Mouse (Mus musculus) liver, postnatal 0 days (tissue): Measurements from ENCODE around the gene Olfr1126. TPM values are rescaled to one million over a fixed set of nuclear protein-coding genes. Genes with fewer than 3 reads are reported as not detected.

Experiments used
- ATAC-seq: fragments of 200-750 bp; cut with Nextera tagmentation; 2 replicates; pipeline ENCODE4 v1.8.0; 2017; ENCODE audit warnings: mild to moderate bottlenecking, moderate library complexity
- DNase-seq: peaks from one replicate; pipeline ENCODE4 v3.0.0-alpha.2; 2016
- H3K27ac ChIP-seq: fragments of 300-500 bp; sonication (generic); 2 replicates; pipeline ENCODE4 v1.5.1; 2014; ENCODE audit warnings: antibody characterized with exemption, moderate library complexity, mild to moderate bottlenecking, low read depth
- H3K27me3 ChIP-seq: fragments of 300-500 bp; sonication (generic); 2 replicates; pipeline ENCODE4 v1.6.1; 2014; ENCODE audit warnings: low read length, control low read depth, mixed read lengths; ENCODE audit not compliant: insufficient read depth
- H3K36me3 ChIP-seq: fragments of 300-500 bp; sonication (generic); replicated peaks from 2 replicates; pipeline ENCODE4 v1.6.1; 2014; ENCODE audit warnings: mild to moderate bottlenecking, control low read depth, low read length, moderate library complexity, mixed read lengths; ENCODE audit not compliant: insufficient read depth
- H3K4me1 ChIP-seq: fragments of 300-500 bp; sonication (generic); 2 replicates; pipeline ENCODE4 v1.6.1; 2014; ENCODE audit warnings: antibody characterized with exemption, mild to moderate bottlenecking, control low read depth; ENCODE audit not compliant: insufficient read depth
- H3K4me2 ChIP-seq: fragments of 300-500 bp; sonication (generic); 2 replicates; pipeline ENCODE4 v1.6.1; 2014; ENCODE audit warnings: low read depth, mild to moderate bottlenecking, low read length, moderate library complexity, mixed read lengths
- H3K4me3 ChIP-seq: fragments of 300-500 bp; sonication (generic); 2 replicates; pipeline ENCODE4 v1.5.1; 2014; ENCODE audit warnings: low read depth, low read length
- H3K9ac ChIP-seq: fragments of 300-500 bp; sonication (generic); replicated peaks from 2 replicates; pipeline ENCODE4 v1.6.1; 2014; ENCODE audit warnings: mild to moderate bottlenecking, moderate library complexity
- H3K9me3 ChIP-seq: fragments of 300-500 bp; sonication (generic); 2 replicates; pipeline ENCODE4 v1.6.1; 2016; ENCODE audit warnings: mild to moderate bottlenecking, control low read depth, low read length, mixed read lengths
- CTCF ChIP-seq: sonication (generic); IDR thresholded peaks from 2 replicates; pipeline ENCODE4 v1.5.1; 2016; ENCODE audit warnings: antibody characterized with exemption, low read depth
- EP300 ChIP-seq: IDR thresholded peaks from 2 replicates; pipeline ENCODE4 v1.6.1; 2016; ENCODE audit warnings: antibody characterized with exemption, low read depth, mild to moderate bottlenecking
- WGBS: fragments of 180-500 bp; shearing (Covaris S2); extraction: QIAGEN DNeasy Blood & Tissue Kit; methylation state at CpG from one replicate; pipeline ENCODE4 v1.1.7; 2014; ENCODE audit not compliant: insufficient replicate concordance; 5-methylcytosine and 5-hydroxymethylcytosine counted together
- polyA plus RNA-seq: library from polyadenylated mRNA; unstranded; fragments of >200 nt; fragmentation: Nextera tagmentation; extraction: Ambion mirVana; gene quantifications from 2 replicates; pipeline ENCODE4 v1.2.1, GENCODE M21; 2015

Olfr1126 gene
- polyA plus RNA-seq: not detected in 2 replicates

DNA sequence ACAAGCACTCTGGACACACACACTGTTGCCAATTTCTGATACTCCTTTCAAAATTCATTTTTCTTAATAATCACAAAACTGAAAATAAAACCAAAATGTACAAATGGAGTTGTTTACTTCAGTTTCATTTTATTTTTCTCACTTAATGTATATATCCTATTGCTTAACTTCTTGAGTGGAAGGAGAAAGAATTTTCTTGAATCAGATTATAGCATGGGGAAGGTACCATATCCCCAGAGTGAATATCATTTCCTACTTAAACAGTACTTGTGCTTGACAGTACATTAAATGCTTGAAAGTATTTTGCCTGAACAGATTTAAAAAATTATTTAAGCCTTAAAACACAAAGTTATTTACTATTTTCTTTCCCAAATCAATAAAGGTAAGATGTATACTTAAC lies at the start of gene Olfr1126:
Olfr1126 (plus strand) TSS at position 301 of the 400 bp plus-strand sequence.
- H3K27me3 ChIP-seq: no peaks in the 10 kb centered on the region
- no peak for TF ChIP-seq CTCF
- no peak for TF ChIP-seq EP300
- no peaks in the 10 kb centered on the region for H3K36me3 ChIP-seq
- H3K4me1 ChIP-seq: no peaks in the 10 kb centered on the region
- no peak for ATAC-seq
- no peak within 1 kb of the TSS for H3K9ac ChIP-seq
- no peak within 1 kb of the TSS for H3K4me3 ChIP-seq
- H3K27ac ChIP-seq: no peak within 1 kb of the TSS
- no peaks in the 10 kb centered on the region for H3K9me3 ChIP-seq
- DNase-seq: no peak
- no peak within 1 kb of the TSS for H3K4me2 ChIP-seq

DNA sequence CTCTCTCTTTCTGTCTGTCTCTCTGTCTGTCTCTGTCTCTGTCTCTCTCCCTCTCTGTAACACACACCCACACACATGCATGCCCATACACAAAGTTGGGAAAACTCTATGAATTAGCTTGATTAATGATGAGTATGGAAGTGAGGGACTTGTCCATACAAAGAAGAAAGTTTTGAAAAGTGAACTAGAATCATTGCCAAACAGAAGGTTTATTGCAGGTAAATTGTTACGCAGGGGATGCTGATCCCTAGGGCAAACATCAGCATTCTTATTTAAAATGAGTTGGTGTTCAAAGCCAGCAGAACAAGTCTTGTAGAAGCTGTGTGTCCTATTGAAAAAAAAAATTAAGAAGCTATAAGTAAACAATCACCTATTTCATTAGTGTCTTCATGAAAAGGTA lies 37.4 kb upstream of the Olfr1126 start, which contains the start of gene Olfr1123:
Olfr1123 (plus strand) TSS at position 301 of the 400 bp plus-strand sequence.
- ATAC-seq (no peak), DNase-seq (no peak)
- Histone ChIP-seq H3K4me2 (no peak within 1 kb of the TSS), H3K36me3 (no peaks in the 10 kb centered on the region), H3K4me3 (no peak within 1 kb of the TSS), H3K4me1 (no peaks in the 10 kb centered on the region), H3K27ac (no peak within 1 kb of the TSS), H3K9me3 (no peaks in the 10 kb centered on the region), H3K9ac (no peak within 1 kb of the TSS), H3K27me3 (no peaks in the 10 kb centered on the region)
- TF ChIP-seq EP300 (no peak), CTCF (no peak)
- 89% methylated on average over 1 of the region's 1 CpGs for WGBS

DNA sequence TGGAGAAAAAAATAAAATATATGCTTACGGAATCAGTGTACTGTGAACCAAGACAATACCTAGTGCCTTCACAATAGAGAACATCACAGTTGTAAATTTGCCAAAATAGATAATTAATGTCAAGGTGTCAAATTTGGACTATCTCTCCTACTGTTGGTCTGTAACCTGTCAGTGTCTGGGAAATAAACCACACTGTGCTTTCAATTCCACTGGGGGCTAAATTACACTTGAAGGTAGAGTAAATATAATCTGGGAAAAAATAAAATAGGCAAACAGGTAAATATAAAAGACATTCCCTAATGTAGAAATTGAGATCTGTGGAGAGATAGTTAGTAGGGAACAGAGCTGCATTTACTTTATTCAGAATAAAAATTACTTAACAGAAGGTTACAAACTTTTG lies 23.8 kb upstream of the Olfr1126 start, which contains the start of gene Olfr1124:
Olfr1124 (plus strand) TSS at position 301 of the 400 bp plus-strand sequence.
- H3K36me3 ChIP-seq: no peaks in the 10 kb centered on the region
- H3K4me2 ChIP-seq: no peak within 1 kb of the TSS
- H3K9ac ChIP-seq: no peak within 1 kb of the TSS
- no peak for ATAC-seq
- H3K27me3 ChIP-seq: no peaks in the 10 kb centered on the region
- H3K4me1 ChIP-seq: no peaks in the 10 kb centered on the region
- no peak within 1 kb of the TSS for H3K27ac ChIP-seq
- no peaks in the 10 kb centered on the region for H3K9me3 ChIP-seq
- TF ChIP-seq CTCF: no peak
- no peak for TF ChIP-seq EP300
- DNase-seq: no peak
- 83% methylated on average over 1 of the region's 1 CpGs for WGBS
- no peak within 1 kb of the TSS for H3K4me3 ChIP-seq

DNA sequence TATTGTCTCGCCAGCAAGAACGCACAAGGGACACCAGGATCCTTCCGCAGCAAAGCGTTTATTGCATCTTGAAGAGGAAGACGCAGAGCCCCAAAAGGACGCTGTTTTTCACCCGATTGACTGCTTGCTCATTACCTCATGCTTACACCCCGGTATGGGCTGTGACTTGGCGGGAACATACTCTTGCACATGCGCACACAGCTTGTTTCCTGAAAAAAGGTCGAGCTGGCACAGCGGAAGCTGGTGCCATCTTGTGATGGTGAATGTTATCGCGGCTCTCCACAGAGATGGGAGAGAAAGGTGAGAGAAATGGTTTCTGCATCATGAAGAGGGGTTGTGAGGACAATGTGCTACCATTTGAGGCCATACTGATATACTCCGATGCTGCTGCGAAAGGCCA lies 16.0 kb upstream of the Olfr1126 start:
- TF ChIP-seq EP300 (no peak), CTCF (no peak)
- 78% methylated on average over 16 of the region's 16 CpGs for WGBS

DNA sequence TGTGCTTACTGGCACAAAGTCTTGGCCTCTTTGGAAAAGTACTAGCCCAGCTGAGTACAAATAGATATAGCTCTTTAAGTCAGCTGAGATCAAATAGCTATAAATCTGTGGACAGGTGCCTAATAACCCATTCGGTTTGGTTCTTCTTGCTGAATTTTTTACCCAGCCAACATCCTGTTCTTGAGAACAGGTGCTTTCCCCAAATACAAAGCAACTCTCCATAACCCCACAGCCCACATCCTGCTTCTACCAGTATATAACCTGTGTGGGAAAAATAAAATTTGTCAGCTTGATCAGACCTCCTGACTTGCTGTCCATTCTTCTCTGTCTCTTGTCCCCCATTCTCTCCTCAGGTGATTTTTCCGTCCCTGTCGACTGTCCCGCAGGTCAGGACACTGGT lies 8.0 kb downstream of the Olfr1126 start:
- Histone ChIP-seq H3K9me3 (no peaks in the 10 kb centered on the region), H3K36me3 (no peaks in the 10 kb centered on the region), H3K27me3 (no peaks in the 10 kb centered on the region), H3K4me2 (no peak overlapping the region), H3K9ac (no peak overlapping the region), H3K4me1 (no peaks in the 10 kb centered on the region), H3K27ac (no peak overlapping the region), H3K4me3 (no peak overlapping the region)
- TF ChIP-seq CTCF (no peak), EP300 (no peak)
- DNase-seq: no peak
- ATAC-seq: no peak
- WGBS: 79% methylated on average over 4 of the region's 4 CpGs

More for the DNA sequence above, 16.0 kb upstream of the Olfr1126 start:
- H3K4me2 ChIP-seq: no peak overlapping the region
- H3K27me3 ChIP-seq: no peaks in the 10 kb centered on the region
- H3K4me3 ChIP-seq: no peak overlapping the region
- ATAC-seq (no peak), DNase-seq (no peak)
- no peaks in the 10 kb centered on the region for H3K4me1 ChIP-seq
- H3K9me3 ChIP-seq: no peaks in the 10 kb centered on the region
- no peaks in the 10 kb centered on the region for H3K36me3 ChIP-seq
- no peak overlapping the region for H3K9ac ChIP-seq
- H3K27ac ChIP-seq: no peak overlapping the region

DNA sequence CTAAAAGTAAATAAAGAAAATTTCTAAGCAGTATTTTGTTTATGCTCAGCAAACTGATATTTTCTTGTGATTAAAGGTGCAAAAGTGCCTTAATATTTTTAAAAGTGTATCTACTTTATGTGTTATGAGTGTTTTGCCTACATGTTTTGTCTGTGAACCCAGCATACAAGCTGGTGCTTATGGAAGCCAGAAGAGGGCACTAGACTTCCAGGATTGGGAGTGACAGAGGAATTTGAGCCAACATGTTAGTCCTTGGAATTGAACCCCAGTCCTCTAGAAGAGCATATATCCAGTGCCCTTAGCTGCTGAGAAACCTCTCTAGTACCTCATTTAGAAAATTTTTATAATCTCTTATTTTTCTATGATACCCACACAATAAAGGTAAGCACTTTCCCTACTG lies 26.4 kb downstream of the Olfr1126 start:
- Histone ChIP-seq H3K27me3 (no peaks in the 10 kb centered on the region), H3K4me1 (no peaks in the 10 kb centered on the region), H3K4me3 (no peak overlapping the region), H3K9ac (no peak overlapping the region), H3K9me3 (no peaks in the 10 kb centered on the region; the same call in 1 of the 2 replicates), H3K4me2 (no peak overlapping the region), H3K27ac (no peak overlapping the region), H3K36me3 (no peaks in the 10 kb centered on the region)
- DNase-seq: no peak
- ATAC-seq: no peak
- TF ChIP-seq EP300: no peak

DNA sequence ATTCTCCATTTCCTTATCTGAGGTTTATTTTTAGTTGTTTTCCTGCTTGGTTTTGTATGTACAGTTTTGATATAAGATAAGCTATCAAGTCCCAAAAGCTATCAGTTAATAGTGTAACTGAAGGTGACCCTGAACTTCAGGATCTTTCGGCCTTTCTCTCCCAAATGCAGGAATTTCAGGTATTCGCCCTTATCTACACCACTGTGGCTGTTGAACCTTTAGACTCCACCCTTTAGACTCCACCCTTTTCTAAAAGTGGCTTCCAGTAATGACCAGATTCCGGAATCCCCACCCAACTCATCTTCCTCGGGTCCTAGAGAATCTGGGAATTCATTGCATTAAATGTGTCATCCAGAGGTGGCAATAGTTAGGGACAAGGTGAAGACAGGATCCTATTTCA lies 27.4 kb downstream of the Olfr1126 start:
- Histone ChIP-seq H3K9ac (no peak overlapping the region), H3K36me3 (no peaks in the 10 kb centered on the region), H3K4me3 (no peak overlapping the region), H3K9me3 (no peaks in the 10 kb centered on the region; the same call in 1 of the 2 replicates), H3K27ac (no peak overlapping the region), H3K4me1 (no peaks in the 10 kb centered on the region), H3K27me3 (no peaks in the 10 kb centered on the region), H3K4me2 (no peak overlapping the region)
- ATAC-seq (no peak), DNase-seq (no peak)
- TF ChIP-seq CTCF (no peak), EP300 (no peak)
- 68% methylated on average over 4 of the region's 4 CpGs for WGBS
